In genomic region chr11:118165681-118166080, GRCm38 (mm10) we compare ENCODE assay signal across 11 mouse cellular contexts. TPM values are rescaled to one million over a fixed set of nuclear protein-coding genes. Genes with fewer than 3 reads are reported as not detected.
DNase-seq lines count a peak whose midpoint lies in the region; ATAC-seq and TF ChIP-seq lines count a peak whose summit lies in the region.
"Had no signal": no experiment of that assay in that cellular context is flagged by ENCODE, and none has a peak within 500 bp of the region (broad histone marks: within the 10 kb centered on the region; RNA-seq: fewer than 3 reads in every experiment).

No protein-coding gene starts in this region.

- no peak overlapping the region for H3K9ac ChIP-seq in heart, adult 2 months (ENCODE audit: low read depth, low read length)
- 0 out of 2 replicates have a peak overlapping the region, but pooled peaks have one; percentile 49 for H3K9ac ChIP-seq in embryonic facial prominence, embryonic 13.5 days

- H3K4me1 ChIP-seq in heart, embryonic 10.5 days, result peaks cover 46% of the 10 kb centered on the region
- peaks cover 7% of the 10 kb centered on the region for H3K4me1 ChIP-seq in heart, adult 2 months (ENCODE audit: control insufficient read depth, insufficient read depth, low read length)
- H3K4me1 ChIP-seq in embryonic facial prominence, embryonic 13.5 days, result peaks cover 28% of the 10 kb centered on the region

- H3K9me3 ChIP-seq in heart, embryonic 10.5 days, result no peaks in the 10 kb centered on the region
- no peaks in the 10 kb centered on the region for H3K9me3 ChIP-seq in embryonic facial prominence, embryonic 13.5 days
- H3K9me3 ChIP-seq: megakaryocyte, embryonic 14.5 days had no signal

- H3K4me2 ChIP-seq in embryonic facial prominence, embryonic 13.5 days, result no peak overlapping the region

- no peak for TF ChIP-seq POLR2A in heart, adult 2 months (IDR thresholded peaks at IDR 0.05; ENCODE audit: insufficient read depth, low read depth, low read length)

- DNase-seq in heart, embryonic 10.5 days (ENCODE audit: low spot score), result no peak
- no peak for DNase-seq in heart, adult 2 months
- DNase-seq in layer of hippocampus, adult 2 months (ENCODE audit: low spot score in 2 of 2), result no peak
- no peak for DNase-seq in layer of hippocampus, adult 18-20 months (ENCODE audit: low spot score in 2 of 2)
- DNase-seq in lung, postnatal 4 days, result peak; percentile 36 to 67
- no peak for DNase-seq in thymus, postnatal 4 days
- DNase-seq: layer of hippocampus, postnatal 36 days had no signal

- H3K27ac ChIP-seq in heart, embryonic 10.5 days, result peak overlapping the region; percentile 59
- no peak overlapping the region for H3K27ac ChIP-seq in heart, adult 2 months
- H3K27ac ChIP-seq in layer of hippocampus, adult 2 months, result peak overlapping the region; percentile 59
- peak overlapping the region; percentile 60 for H3K27ac ChIP-seq in embryonic facial prominence, embryonic 13.5 days

- TF ChIP-seq EP300 in heart, adult 2 months (IDR thresholded peaks at IDR 0.05; ENCODE audit: insufficient read depth, low read depth, low read length), result no peak

- intact Hi-C loops in heart, adult 2 months (cut with DNase I), result no loop called here

- no peaks in the 10 kb centered on the region for H3K79me2 ChIP-seq in heart, adult 2 months (replicated peaks; ENCODE audit: control insufficient read depth, insufficient read depth, low read length)

- peaks cover 47% of the 10 kb centered on the region for H3K36me3 ChIP-seq in heart, embryonic 10.5 days
- no peaks in the 10 kb centered on the region; the same call in 1 of the 2 replicates for H3K36me3 ChIP-seq in heart, adult 2 months (ENCODE audit: control insufficient read depth, insufficient read depth, low read length)
- peaks cover 69% of the 10 kb centered on the region for H3K36me3 ChIP-seq in embryonic facial prominence, embryonic 13.5 days

- no peak overlapping the region for H3K4me3 ChIP-seq in heart, embryonic 10.5 days
- H3K4me3 ChIP-seq in heart, adult 2 months, result no peak overlapping the region
- H3K4me3 ChIP-seq in layer of hippocampus, adult 2 months, result no peak overlapping the region
- no peak overlapping the region for H3K4me3 ChIP-seq in embryonic facial prominence, embryonic 13.5 days
- H3K4me3 ChIP-seq: megakaryocyte, embryonic 14.5 days had no signal

- no peaks in the 10 kb centered on the region for H3K27me3 ChIP-seq in heart, embryonic 10.5 days (ENCODE audit: insufficient read depth, poor library complexity, severe bottlenecking)
- no peaks in the 10 kb centered on the region for H3K27me3 ChIP-seq in heart, adult 2 months (ENCODE audit: control insufficient read depth, insufficient read depth, low read length)
- no peaks in the 10 kb centered on the region for H3K27me3 ChIP-seq in embryonic facial prominence, embryonic 13.5 days
- H3K27me3 ChIP-seq: megakaryocyte, embryonic 14.5 days had no signal

- no peak for ATAC-seq in embryonic facial prominence, embryonic 13.5 days (ENCODE audit: insufficient number of reproducible peaks, insufficient read depth, low FRiP score, low TSS enrichment, low read depth)
- ATAC-seq in frontal cortex, adult (ENCODE audit: low TSS enrichment), result no peak

- WGBS in heart, embryonic 10.5 days, result 44% methylated on average over 11 of the region's 11 CpGs
- WGBS in heart, adult 2 months, result 78% methylated on average over 11 of the region's 11 CpGs
- WGBS in embryonic facial prominence, embryonic 13.5 days, result 55% methylated on average over 11 of the region's 11 CpGs

- no peak for TF ChIP-seq CTCF in heart, adult 2 months (IDR thresholded peaks at IDR 0.05)
- peak; percentile 53 for TF ChIP-seq CTCF in layer of hippocampus, adult 2 months (conservative IDR thresholded peaks at IDR 0.05)

RNA-seq across cellular contexts. Expression of gene Dnah17, which starts 35.2 kb away (rescaled TPM):
- 0.12 and 0.14 TPM in 2 replicates for polyA plus RNA-seq in heart, embryonic 10.5 days (2016; fragmentation: Nextera tagmentation; extraction: Ambion mirVana)
- total RNA-seq in heart, adult 2 months (2021), result under 1 TPM; 0.11 to 0.26 TPM
- 0.03 and 0.08 TPM in 2 replicates for polyA plus RNA-seq in heart, adult 2 months (2012; rRNA removed)
- under 1 TPM; 0.07 to 0.15 TPM for total RNA-seq in layer of hippocampus, adult 2 months (2021)
- total RNA-seq in layer of hippocampus, adult 18-20 months (2021), result under 1 TPM in 1 of 2 experiments, not detected in 1; 0.02 TPM
- 0.20 and 0.29 TPM in 2 replicates for polyA plus RNA-seq in embryonic facial prominence, embryonic 13.5 days (2015; fragmentation: Nextera tagmentation; extraction: Ambion mirVana)
- total RNA-seq: granulocyte monocyte progenitor cell, adult 5-6 weeks had no signal

Comparison
In these comparisons a context has a peak if more than half of its experiments do, and no peak if none do; other contexts are left out.
1. DNase-seq: peak in lung, postnatal 4 days (2 of 2); none in heart, embryonic 10.5 days (single experiment), heart, adult 2 months (0 of 2), layer of hippocampus, adult 2 months (0 of 2), layer of hippocampus, adult 18-20 months (0 of 2) and thymus, postnatal 4 days (single experiment).